ENCODE assay signal across 20 mouse cellular contexts in the genomic region with DNA sequence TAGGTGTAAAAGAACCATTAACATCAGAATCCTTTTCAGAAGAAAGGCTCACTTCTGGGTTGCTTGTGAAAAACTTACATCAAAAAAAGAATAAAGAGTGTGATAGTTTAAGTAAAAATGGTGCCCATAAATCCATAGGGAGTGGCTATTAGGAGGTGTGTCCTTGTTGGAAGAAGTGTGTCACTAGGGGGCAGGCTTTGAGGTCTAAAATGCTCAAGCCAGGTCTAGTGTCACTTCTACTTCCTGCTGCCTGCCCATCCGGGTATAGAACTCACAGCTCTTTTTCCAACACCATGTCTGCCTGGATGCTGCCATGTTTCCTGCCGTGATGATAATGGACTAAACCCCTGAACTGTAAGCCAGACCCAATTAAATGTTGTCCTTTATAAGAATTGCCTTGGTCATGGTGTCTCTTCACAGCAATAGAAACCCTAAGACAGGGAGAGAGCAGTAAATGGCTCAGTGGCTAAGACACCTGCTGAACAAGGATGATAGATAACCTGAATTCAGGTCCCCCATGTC.
A peak's percentile ranks its signal among the peaks of the same experiment; 100 is the strongest.
DNase-seq lines count a peak whose midpoint lies in the region; ATAC-seq and TF ChIP-seq lines count a peak whose summit lies in the region.
"Had no signal": no experiment of that assay in that cellular context is flagged by ENCODE, and none has a peak within 500 bp of the region (broad histone marks: within the 10 kb centered on the region; RNA-seq: fewer than 3 reads in every experiment).

No protein-coding gene starts in this region.

- DNase-seq in hindbrain, postnatal 0 days (ENCODE audit: low spot score), result no peak
- no peak for DNase-seq in lung, embryonic 14.5 days
- no peak for DNase-seq in lung, adult 2 months
- DNase-seq in c-Kit-positive CD71-positive TER-119-positive erythroid progenitor cells, embryonic 14.5 days (ENCODE audit: low spot score), result peak; percentile 2
- no peak for DNase-seq in adrenal gland, postnatal 14 days
- no peak for DNase-seq in ovary, adult 18-20 months (ENCODE audit: low spot score)
- DNase-seq: B cell, adult 2 months; cerebellum, adult 2 months; gastrocnemius, postnatal 14 days; left cerebral cortex, postnatal 4 days; liver; lung, adult 18-20 months; thymus, adult 2 months had no signal

- H3K27me3 ChIP-seq in hindbrain, postnatal 0 days (ENCODE audit: insufficient read depth, low read length), result no peaks in the 10 kb centered on the region
- H3K27me3 ChIP-seq in hindbrain, embryonic 13.5 days, result no peaks in the 10 kb centered on the region
- no peaks in the 10 kb centered on the region for H3K27me3 ChIP-seq in lung, embryonic 14.5 days (ENCODE audit: insufficient read depth, low read length)
- H3K27me3 ChIP-seq in ES-Bruce4 (ENCODE audit: control insufficient read depth, insufficient read depth, low read length, poor library complexity, severe bottlenecking), result no peaks in the 10 kb centered on the region
- H3K27me3 ChIP-seq: forebrain, embryonic 13.5 days; stomach, embryonic 15.5 days had no signal

- no peaks in the 10 kb centered on the region for H3K36me3 ChIP-seq in hindbrain, postnatal 0 days (ENCODE audit: insufficient read depth, low read length)
- no peaks in the 10 kb centered on the region for H3K36me3 ChIP-seq in hindbrain, embryonic 13.5 days
- H3K36me3 ChIP-seq in lung, embryonic 14.5 days (ENCODE audit: insufficient read depth), result no peaks in the 10 kb centered on the region
- H3K36me3 ChIP-seq in ES-Bruce4 (ENCODE audit: control insufficient read depth, insufficient read depth, low read length, poor library complexity, severe bottlenecking), result no peaks in the 10 kb centered on the region
- H3K36me3 ChIP-seq: heart, embryonic 10.5 days; stomach, embryonic 15.5 days had no signal

- peaks cover 6% of the 10 kb centered on the region; the same call in 1 of the 2 replicates for H3K4me1 ChIP-seq in hindbrain, postnatal 0 days (ENCODE audit: insufficient read depth, low read length)
- peaks cover 13% of the 10 kb centered on the region for H3K4me1 ChIP-seq in hindbrain, embryonic 13.5 days (replicated peaks)
- H3K4me1 ChIP-seq in lung, embryonic 14.5 days (ENCODE audit: insufficient read depth), result no peaks in the 10 kb centered on the region
- 0 out of 2 replicates have a peak, but pooled peaks cover 2% of the 10 kb centered on the region for H3K4me1 ChIP-seq in lung, adult 2 months (ENCODE audit: control insufficient read depth, insufficient read depth, low read length)
- H3K4me1 ChIP-seq in ES-Bruce4 (ENCODE audit: control insufficient read depth, insufficient read depth, low read length), result no peaks in the 10 kb centered on the region
- H3K4me1 ChIP-seq: stomach, embryonic 15.5 days had no signal

- no peak overlapping the region for H3K27ac ChIP-seq in hindbrain, postnatal 0 days
- no peak overlapping the region for H3K27ac ChIP-seq in hindbrain, embryonic 13.5 days
- H3K27ac ChIP-seq in lung, embryonic 14.5 days (ENCODE audit: low read depth), result no peak overlapping the region
- no peak overlapping the region for H3K27ac ChIP-seq in ES-Bruce4 (ENCODE audit: insufficient read depth, low read length)
- H3K27ac ChIP-seq: forebrain, embryonic 13.5 days; heart, embryonic 10.5 days; stomach, embryonic 15.5 days had no signal

- no peak overlapping the region for H3K4me2 ChIP-seq in hindbrain, postnatal 0 days (ENCODE audit: low read depth, low read length)
- no peak overlapping the region for H3K4me2 ChIP-seq in hindbrain, embryonic 13.5 days
- H3K4me2 ChIP-seq in lung, embryonic 14.5 days, result no peak overlapping the region
- H3K4me2 ChIP-seq: forebrain, embryonic 13.5 days; stomach, embryonic 15.5 days had no signal

- TF ChIP-seq CTCF in hindbrain, postnatal 0 days (IDR thresholded peaks at IDR 0.05; ENCODE audit: low read depth), result peak; percentile 13; the same call in 1 of the 2 replicates
- peak; percentile 14; the same call in 1 of the 2 replicates for TF ChIP-seq CTCF in lung, embryonic 14.5 days (IDR thresholded peaks at IDR 0.05; ENCODE audit: low read depth)
- no peak for TF ChIP-seq CTCF in lung, adult 2 months (IDR thresholded peaks at IDR 0.05; ENCODE audit: insufficient read depth, low read length)
- peak; percentile 14 for TF ChIP-seq CTCF in ES-Bruce4 (IDR thresholded peaks at IDR 0.05; ENCODE audit: low read depth, low read length)

- ATAC-seq in hindbrain, postnatal 0 days, result no peak
- ATAC-seq in hindbrain, embryonic 13.5 days (ENCODE audit: low FRiP score), result no peak
- no peak for ATAC-seq in lung, embryonic 14.5 days (ENCODE audit: insufficient read depth)
- ATAC-seq: forebrain, embryonic 13.5 days; inflammation-experienced regulatory T-cells, adult 6 months had no signal

- no peaks in the 10 kb centered on the region for H3K9me3 ChIP-seq in hindbrain, postnatal 0 days (ENCODE audit: low read length)
- no peaks in the 10 kb centered on the region for H3K9me3 ChIP-seq in hindbrain, embryonic 13.5 days
- no peaks in the 10 kb centered on the region for H3K9me3 ChIP-seq in lung, embryonic 14.5 days (ENCODE audit: low read depth, low read length)
- H3K9me3 ChIP-seq in ES-Bruce4 (replicated peaks; ENCODE audit: control insufficient read depth, insufficient read depth, low read length, poor library complexity, severe bottlenecking), result no peaks in the 10 kb centered on the region
- H3K9me3 ChIP-seq: forebrain, embryonic 13.5 days; heart, embryonic 10.5 days; stomach, embryonic 15.5 days had no signal

- no peak overlapping the region for H3K4me3 ChIP-seq in hindbrain, postnatal 0 days (ENCODE audit: low read length)
- H3K4me3 ChIP-seq in hindbrain, embryonic 13.5 days, result no peak overlapping the region
- H3K4me3 ChIP-seq in lung, embryonic 14.5 days (ENCODE audit: low read depth, low read length), result no peak overlapping the region
- no peak overlapping the region for H3K4me3 ChIP-seq in lung, adult 2 months (replicated peaks; ENCODE audit: extremely low read depth, low read depth, low read length)
- H3K4me3 ChIP-seq in ES-Bruce4 (ENCODE audit: low read depth, low read length), result no peak overlapping the region
- H3K4me3 ChIP-seq: forebrain, embryonic 13.5 days; heart, embryonic 10.5 days; megakaryocyte, embryonic 14.5 days; stomach, embryonic 15.5 days had no signal

- TF ChIP-seq EP300 in ES-Bruce4 (IDR thresholded peaks at IDR 0.05; ENCODE audit: insufficient read depth, low read depth, low read length), result no peak

- TF ChIP-seq POLR2A in lung, adult 2 months (IDR thresholded peaks at IDR 0.05; ENCODE audit: borderline replicate concordance, extremely low read depth, low read depth, low read length), result no peak
- TF ChIP-seq POLR2A in ES-Bruce4 (IDR thresholded peaks at IDR 0.05; ENCODE audit: insufficient read depth, low read length), result no peak

- H3K9ac ChIP-seq in hindbrain, postnatal 0 days (replicated peaks; ENCODE audit: low read length), result no peak overlapping the region
- no peak overlapping the region for H3K9ac ChIP-seq in hindbrain, embryonic 13.5 days
- H3K9ac ChIP-seq in lung, embryonic 14.5 days, result no peak overlapping the region
- H3K9ac ChIP-seq in ES-Bruce4 (ENCODE audit: low read depth, poor library complexity, severe bottlenecking), result no peak overlapping the region
- H3K9ac ChIP-seq: forebrain, embryonic 13.5 days; stomach, embryonic 15.5 days had no signal

- WGBS in hindbrain, postnatal 0 days, result 80% methylated on average over 2 of the region's 2 CpGs
- WGBS in hindbrain, embryonic 13.5 days, result 85% methylated on average over 2 of the region's 2 CpGs
- WGBS in lung, embryonic 14.5 days, result 75% methylated on average over 2 of the region's 2 CpGs
- 73% methylated on average over 2 of the region's 2 CpGs for whole genome bisulfite sequencing in lung, adult 2 months
